Mouse (Mus musculus) megakaryocyte-erythroid progenitor cell, adult 5-6 weeks (primary cell): ENCODE measurements around the gene Zfp804b. TPM values are rescaled to one million over a fixed set of nuclear protein-coding genes. Genes with fewer than 3 reads are reported as not detected.
"Not testable (repeated sequence)": the region's sequence is repeated elsewhere in the genome, so short reads cannot be mapped to it uniquely, and the experiment has no call there.

Source experiments
- ATAC-seq: replicated peaks from 2 replicates; pipeline ENCODE4 v1.8.0; 2016; ENCODE audit warnings: mild to moderate bottlenecking, inconsistent platforms; ENCODE audit not compliant: severe bottlenecking, poor library complexity, low FRiP score, low TSS enrichment
- total RNA-seq, 2 experiments: library from RNA; stranded (forward) in 1 of 2; stranded (reverse) in 1 of 2; fragments of 200-1000, 215-1000 nt in 1 of 2; fragments of >200 nt in 1 of 2; fragmentation: Nextera tagmentation in 1 of 2; gene quantifications; 2 replicates each; pipeline ENCODE4 v1.2.3; 2014 to 2017

Zfp804b gene
- not detected in 2 replicates for total RNA-seq (2014; fragmentation: Nextera tagmentation)
- total RNA-seq (2017), result not detected in 2 replicates

- no peak for ATAC-seq
Measured at GRCm38 (mm10) chr5:7344145-7345010, at the start of gene Zfp804b. Gene Zfp804b (minus strand): TSS chr5:7344756.

GRCm38 (mm10) chr5:7364616-7365015, 20.1 kb upstream of the Zfp804b start:
- ATAC-seq, result not testable (repeated sequence)

- ATAC-seq, result no peak
Measured at GRCm38 (mm10) chr5:7345011-7345389, 444 bp upstream of the Zfp804b start.

- no peak for ATAC-seq
Measured at GRCm38 (mm10) chr5:7325594-7325993, 19.0 kb downstream of the Zfp804b start.

GRCm38 (mm10) chr5:7303819-7304218, 40.7 kb downstream of the Zfp804b start, which contains the start of gene Tex47:
Gene Tex47 (plus strand): TSS chr5:7304119.
- ATAC-seq, result no peak

- no peak for ATAC-seq
Measured at GRCm38 (mm10) chr5:7302969-7303368, 41.6 kb downstream of the Zfp804b start.

- ATAC-seq, result no peak
Measured at GRCm38 (mm10) chr5:7284336-7284735, 60.2 kb downstream of the Zfp804b start.

- peak; percentile 100 for ATAC-seq
Measured at GRCm38 (mm10) chr5:7276659-7277455, 67.7 kb downstream of the Zfp804b start.

- peak; percentile 74; the same call in 1 of the 2 replicates for ATAC-seq
Measured at GRCm38 (mm10) chr5:7177589-7177988, 167.0 kb downstream of the Zfp804b start.

GRCm38 (mm10) chr5:7139658-7140057, 204.9 kb downstream of the Zfp804b start:
- ATAC-seq, result no peak

GRCm38 (mm10) chr5:7102387-7102786, 242.2 kb downstream of the Zfp804b start:
- no peak for ATAC-seq

- ATAC-seq, result no peak
Measured at GRCm38 (mm10) chr5:7073936-7074631, 270.5 kb downstream of the Zfp804b start.

- no peak for ATAC-seq
Measured at GRCm38 (mm10) chr5:7007468-7007867, 337.1 kb downstream of the Zfp804b start.

- ATAC-seq, result no peak
Measured at GRCm38 (mm10) chr5:6983993-6984392, 360.6 kb downstream of the Zfp804b start.

GRCm38 (mm10) chr5:6934837-6935236, 409.7 kb downstream of the Zfp804b start:
- ATAC-seq, result no peak

- ATAC-seq, result no peak
Measured at GRCm38 (mm10) chr5:6911290-6911689, 433.3 kb downstream of the Zfp804b start.

- ATAC-seq, result no peak
Measured at GRCm38 (mm10) chr5:6881396-6881795, 463.2 kb downstream of the Zfp804b start.

GRCm38 (mm10) chr5:6871566-6871965, 473.0 kb downstream of the Zfp804b start:
- ATAC-seq, result no peak

GRCm38 (mm10) chr5:6870970-6871369, 473.6 kb downstream of the Zfp804b start:
- ATAC-seq, result no peak

- no peak for ATAC-seq
Measured at GRCm38 (mm10) chr5:6795396-6795795, 549.2 kb downstream of the Zfp804b start.
